Mouse (Mus musculus): Measurements from ENCODE around the gene Tmem212.
A peak's percentile ranks its signal among the peaks of the same experiment; 100 is the strongest.
"Not testable (repeated sequence)": the region's sequence is repeated elsewhere in the genome, so short reads cannot be mapped to it uniquely, and the experiment has no call there.

The Tmem212 gene

GRCm38 (mm10) chr3:27896318-27896892, at the start of gene Tmem212:
Tmem212 (minus strand) TSS chr3:27896368.
- DNase-seq (ENCODE audit: low read depth, low spot score): no peak

- not testable (repeated sequence) for DNase-seq (ENCODE audit: low read depth, low spot score)
These were observed 49.2 kb upstream of the Tmem212 start for GRCm38 (mm10) chr3:27945397-27945796.

GRCm38 (mm10) chr3:27942991-27943390, 46.8 kb upstream of the Tmem212 start:
- DNase-seq (ENCODE audit: low read depth, low spot score): no peak

GRCm38 (mm10) chr3:27941634-27942033, 45.5 kb upstream of the Tmem212 start:
- DNase-seq (ENCODE audit: low read depth, low spot score): no peak

GRCm38 (mm10) chr3:27938381-27939323, 42.5 kb upstream of the Tmem212 start, which contains the start of gene Pld1:
Pld1 (plus strand) TSS chr3:27938695.
- peak; percentile 38 for DNase-seq (ENCODE audit: low read depth, low spot score)

GRCm38 (mm10) chr3:27937144-27938110, 41.3 kb upstream of the Tmem212 start:
- DNase-seq (ENCODE audit: low read depth, low spot score): no peak

GRCm38 (mm10) chr3:27936731-27937130, 40.6 kb upstream of the Tmem212 start:
- DNase-seq (ENCODE audit: low read depth, low spot score): no peak

GRCm38 (mm10) chr3:27935644-27936043, 39.5 kb upstream of the Tmem212 start:
- DNase-seq (ENCODE audit: low read depth, low spot score): no peak

- DNase-seq (ENCODE audit: low read depth, low spot score): no peak
These were observed 36.2 kb upstream of the Tmem212 start for GRCm38 (mm10) chr3:27932391-27932790.

GRCm38 (mm10) chr3:27929219-27929618, 33.1 kb upstream of the Tmem212 start:
- DNase-seq (ENCODE audit: low read depth, low spot score): peak; percentile 28

- DNase-seq (ENCODE audit: low read depth, low spot score): no peak
These were observed 27.9 kb upstream of the Tmem212 start for GRCm38 (mm10) chr3:27924037-27924436.

- DNase-seq (ENCODE audit: low read depth, low spot score): no peak
These were observed 25.3 kb upstream of the Tmem212 start for GRCm38 (mm10) chr3:27921268-27922020.

GRCm38 (mm10) chr3:27918656-27919436, 22.7 kb upstream of the Tmem212 start:
- DNase-seq (ENCODE audit: low read depth, low spot score): no peak

- DNase-seq (ENCODE audit: low read depth, low spot score): no peak
These were observed 12.8 kb upstream of the Tmem212 start for GRCm38 (mm10) chr3:27909016-27909415.

GRCm38 (mm10) chr3:27908316-27908715, 12.1 kb upstream of the Tmem212 start:
- DNase-seq (ENCODE audit: low read depth, low spot score): no peak

GRCm38 (mm10) chr3:27907301-27907700, 11.1 kb upstream of the Tmem212 start:
- no peak for DNase-seq (ENCODE audit: low read depth, low spot score)

GRCm38 (mm10) chr3:27906647-27907209, 10.6 kb upstream of the Tmem212 start:
- DNase-seq (ENCODE audit: low read depth, low spot score): no peak

- DNase-seq (ENCODE audit: low read depth, low spot score): no peak
These were observed 8.6 kb upstream of the Tmem212 start for GRCm38 (mm10) chr3:27904659-27905330.

GRCm38 (mm10) chr3:27901846-27902245, 5.7 kb upstream of the Tmem212 start:
- no peak for DNase-seq (ENCODE audit: low read depth, low spot score)
